Mouse (Mus musculus) spleen, adult 2 months (tissue): ENCODE data around the gene Map1b. TPM values are rescaled to one million over a fixed set of nuclear protein-coding genes. Genes with fewer than 3 reads are reported as not detected.
A peak's percentile ranks its signal among the peaks of the same experiment; 100 is the strongest.

Experiments
- DNase-seq, 2 experiments: peaks; one replicate each; pipeline versions ENCODE4 v3.0.0 to v3.0.0-alpha.2; 2012 to 2021; ENCODE audit warnings: low spot score in 2 of 2, low read depth in 1 of 2
- H3K27ac ChIP-seq: fragments of 200-500 bp; 2 replicates; pipeline ENCODE4 v1.5.1; 2012; ENCODE audit warnings: low read length, inconsistent platforms; ENCODE audit not compliant: insufficient read depth
- H3K27me3 ChIP-seq: fragments of 200-500 bp; 2 replicates; pipeline ENCODE4 v1.6.1; 2012; ENCODE audit warnings: mild to moderate bottlenecking, moderate library complexity, low read length, inconsistent platforms; ENCODE audit not compliant: control insufficient read depth, insufficient read depth
- H3K36me3 ChIP-seq: fragments of 200-500 bp; 2 replicates; pipeline ENCODE4 v1.6.1; 2012; ENCODE audit warnings: mild to moderate bottlenecking, low read length, inconsistent platforms; ENCODE audit not compliant: control insufficient read depth, insufficient read depth
- H3K4me1 ChIP-seq: fragments of 200-500 bp; 2 replicates; pipeline ENCODE4 v1.6.1; 2011; ENCODE audit warnings: inconsistent platforms; ENCODE audit not compliant: control insufficient read depth, insufficient read depth, insufficient read length
- H3K4me3 ChIP-seq: fragments of 200-500 bp; 2 replicates; pipeline ENCODE4 v1.5.1; 2011; ENCODE audit warnings: mild to moderate bottlenecking, inconsistent platforms; ENCODE audit not compliant: insufficient read depth, insufficient read length; ENCODE audit errors: extremely low read depth
- CTCF ChIP-seq: fragments of 200-500 bp; IDR thresholded peaks from 2 replicates; pipeline ENCODE4 v1.5.1; 2011; ENCODE audit warnings: mild to moderate bottlenecking, inconsistent platforms; ENCODE audit not compliant: insufficient read depth, insufficient read length, insufficient replicate concordance; ENCODE audit errors: extremely low read depth
- POLR2A ChIP-seq: fragments of 200-500 bp; IDR thresholded peaks from 2 replicates; pipeline ENCODE4 v1.6.1; 2011; ENCODE audit warnings: low read depth, low read length, inconsistent platforms
- WGBS: fragments of 180-500 bp; shearing (Covaris S2); methylation state at CpG from one replicate; pipeline ENCODE4 v1.1.7; 2018; 5-methylcytosine and 5-hydroxymethylcytosine counted together
- polyA plus RNA-seq: library from polyadenylated mRNA; depleted of rRNA; stranded (reverse); fragments of >200 nt; gene quantifications from 2 replicates; pipeline ENCODE4 v1.2.3, GENCODE M21; 2012; rRNA removed

The Map1b gene
- polyA plus RNA-seq, 1 experiment: 0.35 TPM

DNA sequence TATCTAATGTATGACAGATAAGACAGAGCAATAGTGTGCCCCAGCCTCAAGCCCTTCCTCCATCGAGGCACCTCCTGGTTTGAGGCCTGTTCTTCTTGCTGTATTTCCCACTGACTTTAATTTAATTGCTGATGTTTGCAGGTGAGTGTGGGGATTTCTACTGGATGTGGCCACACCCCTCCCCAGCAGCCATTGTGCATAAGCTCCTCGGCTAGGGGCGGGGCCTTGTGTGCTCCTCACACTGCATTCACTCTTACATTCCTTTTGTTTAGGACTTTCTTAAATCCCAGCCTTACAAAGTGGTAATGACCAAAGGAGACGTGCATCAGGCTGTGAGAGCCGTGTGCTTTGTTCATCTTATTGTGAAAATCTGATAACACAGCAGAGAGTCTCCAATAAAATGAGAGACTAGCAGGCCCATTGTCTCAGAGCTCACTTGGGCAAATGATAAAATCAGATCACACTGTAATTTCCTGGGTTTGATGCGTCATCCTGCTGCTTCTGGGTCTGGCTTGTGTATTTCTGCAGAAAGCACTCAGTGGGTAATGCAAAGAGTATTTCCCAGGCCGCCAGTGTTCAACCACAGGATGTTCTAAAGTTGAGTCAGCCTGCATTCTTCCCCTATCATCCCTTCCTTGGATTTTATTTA lies 131.7 kb downstream of the Map1b start:
- H3K36me3 ChIP-seq: no peaks in the 10 kb centered on the region; the same call in 1 of the 2 replicates
- WGBS: 84% methylated on average over 7 of the region's 7 CpGs
- TF ChIP-seq POLR2A (no peak), CTCF (no peak)
- 0 out of 2 replicates have a peak, but pooled peaks cover 2% of the 10 kb centered on the region for H3K4me1 ChIP-seq
- H3K4me3 ChIP-seq: no peak overlapping the region
- DNase-seq: no peak
- H3K27me3 ChIP-seq: no peaks in the 10 kb centered on the region
- no peak overlapping the region for H3K27ac ChIP-seq

DNA sequence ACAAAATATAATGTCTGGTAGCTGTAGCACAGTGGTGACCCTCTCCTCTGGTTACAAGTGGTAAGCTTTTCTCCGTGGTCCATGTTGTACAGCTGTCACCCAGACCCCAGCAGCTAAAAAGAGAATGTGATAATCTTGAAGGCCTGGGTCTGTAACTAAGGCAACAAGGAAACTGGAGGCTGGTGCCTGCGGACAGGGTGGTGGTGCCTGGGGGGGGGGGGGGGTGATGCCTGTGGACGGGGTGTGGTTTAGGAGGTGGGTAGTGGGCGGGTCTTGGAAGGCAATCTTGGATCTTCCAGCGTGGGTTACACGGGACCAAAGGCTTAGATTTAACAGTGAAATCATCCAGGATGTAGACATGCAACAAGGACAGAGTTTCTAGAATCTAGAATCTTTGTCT lies 134.0 kb downstream of the Map1b start:
- TF ChIP-seq POLR2A: no peak
- no peak for TF ChIP-seq CTCF
- Histone ChIP-seq H3K27me3 (no peaks in the 10 kb centered on the region), H3K27ac (no peak overlapping the region), H3K4me3 (no peak overlapping the region), H3K36me3 (no peaks in the 10 kb centered on the region; the same call in 1 of the 2 replicates), H3K4me1 (no peaks in the 10 kb centered on the region)
- no peak for DNase-seq
- 82% methylated on average over 6 of the region's 6 CpGs for WGBS

DNA sequence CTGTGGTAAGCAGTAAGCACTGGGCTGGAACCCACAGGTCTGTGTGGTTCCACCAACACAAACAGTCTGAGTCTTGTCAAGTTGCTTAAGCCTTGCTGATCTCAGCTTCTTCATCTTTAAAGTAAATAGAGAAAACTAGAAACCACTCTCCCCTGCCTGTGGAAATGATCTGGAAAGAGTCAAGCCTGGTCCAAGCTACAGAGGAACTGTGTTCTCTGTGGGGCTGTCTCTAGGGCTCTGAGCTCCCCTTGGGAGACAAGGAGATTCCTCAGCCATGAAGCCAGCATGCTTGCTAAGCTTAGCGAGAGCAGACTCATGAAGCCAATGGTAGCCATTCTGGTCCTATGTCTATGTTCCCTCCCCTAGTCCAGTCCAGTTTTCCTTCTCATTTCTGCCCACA lies 138.1 kb downstream of the Map1b start:
- WGBS: 42% methylated on average over 1 of the region's 1 CpGs
- no peak for DNase-seq
- no peaks in the 10 kb centered on the region for H3K27me3 ChIP-seq
- H3K27ac ChIP-seq: no peak overlapping the region
- TF ChIP-seq POLR2A (no peak), CTCF (no peak)
- H3K36me3 ChIP-seq: no peaks in the 10 kb centered on the region; the same call in 1 of the 2 replicates
- H3K4me1 ChIP-seq: no peaks in the 10 kb centered on the region
- no peak overlapping the region for H3K4me3 ChIP-seq

- Histone ChIP-seq H3K4me1 (no peaks in the 10 kb centered on the region), H3K27me3 (no peaks in the 10 kb centered on the region), H3K27ac (no peak overlapping the region), H3K36me3 (no peaks in the 10 kb centered on the region; the same call in 1 of the 2 replicates), H3K4me3 (no peak overlapping the region)
- TF ChIP-seq POLR2A: no peak
- TF ChIP-seq CTCF: no peak
- no peak for DNase-seq
- WGBS: 95% methylated on average over 6 of the region's 6 CpGs
These were observed 139.3 kb downstream of the Map1b start for GRCm38 (mm10) chr13:99377055-99377454.

- H3K27me3 ChIP-seq: no peaks in the 10 kb centered on the region
- no peaks in the 10 kb centered on the region for H3K36me3 ChIP-seq
- H3K4me1 ChIP-seq: no peaks in the 10 kb centered on the region
- WGBS: 43% methylated on average over 6 of the region's 6 CpGs
- TF ChIP-seq CTCF: peak; percentile 35; the same call in 1 of the 2 replicates
- no peak for TF ChIP-seq POLR2A
- H3K27ac ChIP-seq: no peak overlapping the region
- H3K4me3 ChIP-seq: no peak overlapping the region
- peak; percentile 23 to 28 for DNase-seq
These were observed 140.8 kb downstream of the Map1b start for GRCm38 (mm10) chr13:99375550-99375949.

DNA sequence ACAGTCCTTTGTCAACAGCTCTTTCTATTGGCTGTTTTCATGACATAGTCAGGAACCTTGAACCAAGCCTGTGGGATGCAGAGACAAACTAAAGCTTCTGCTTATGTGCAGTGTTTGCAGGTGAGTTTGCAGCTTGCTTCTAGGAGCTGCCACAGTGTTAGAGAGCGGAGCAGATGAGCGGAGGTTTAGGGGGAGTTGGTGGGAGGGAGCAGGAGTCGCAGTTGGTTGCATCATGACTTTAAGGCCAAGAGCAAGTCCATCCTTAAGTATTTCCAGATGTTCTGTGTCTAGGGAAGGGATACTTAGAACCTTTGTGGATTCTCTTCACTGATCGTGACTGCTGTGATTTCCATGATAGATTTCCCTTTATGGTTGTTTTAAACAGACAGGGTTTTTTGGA lies 142.1 kb downstream of the Map1b start:
- TF ChIP-seq POLR2A (no peak), CTCF (no peak)
- Histone ChIP-seq H3K27ac (no peak overlapping the region), H3K4me3 (no peak overlapping the region), H3K27me3 (no peaks in the 10 kb centered on the region), H3K36me3 (no peaks in the 10 kb centered on the region; the same call in 1 of the 2 replicates), H3K4me1 (no peaks in the 10 kb centered on the region)
- 93% methylated on average over 4 of the region's 4 CpGs for WGBS
- no peak for DNase-seq

DNA sequence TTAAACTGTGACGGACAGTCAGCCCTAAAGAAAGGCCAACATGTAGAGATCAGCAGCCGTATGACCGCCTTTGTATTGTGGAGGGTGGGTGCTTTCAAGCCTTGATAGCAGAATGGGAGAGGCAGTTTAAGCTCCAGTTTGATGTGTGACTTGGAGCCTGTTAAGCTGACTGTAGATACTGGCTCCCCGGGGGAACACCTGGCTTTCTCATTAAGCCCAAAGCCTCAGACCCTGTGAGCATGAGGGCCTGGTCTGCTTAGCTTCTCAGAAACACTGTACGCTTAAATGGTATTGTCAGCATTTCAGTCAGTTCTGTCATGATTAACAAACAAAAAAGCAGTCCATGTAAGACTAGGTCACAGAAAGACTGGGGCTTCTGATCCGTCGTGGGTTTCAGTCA lies 142.7 kb downstream of the Map1b start:
- no peak for DNase-seq
- H3K27me3 ChIP-seq: no peaks in the 10 kb centered on the region
- H3K27ac ChIP-seq: no peak overlapping the region
- no peaks in the 10 kb centered on the region for H3K4me1 ChIP-seq
- TF ChIP-seq POLR2A: no peak
- TF ChIP-seq CTCF: no peak
- 91% methylated on average over 7 of the region's 7 CpGs for WGBS
- no peak overlapping the region for H3K4me3 ChIP-seq
- no peaks in the 10 kb centered on the region; the same call in 1 of the 2 replicates for H3K36me3 ChIP-seq

Other genes starting within 250 kb of the Map1b start
- 12.1 and 12.3 TPM in 2 replicates for gene Ptcd2, start 171.8 kb downstream of the Map1b start, polyA plus RNA-seq
- gene Mrps27, start 171.8 kb downstream of the Map1b start, polyA plus RNA-seq: 6.7 and 9.0 TPM in 2 replicates